Mouse (Mus musculus) liver, embryonic 12.5 days (tissue): ENCODE results near the gene C730034F03Rik. TPM values are rescaled to one million over a fixed set of nuclear protein-coding genes. Genes with fewer than 3 reads are reported as not detected.

Source experiments
- ATAC-seq: fragments of 200-750 bp; cut with Nextera tagmentation; 2 replicates; pipeline ENCODE4 v1.8.0; 2017; ENCODE audit warnings: moderate number of reproducible peaks, mild to moderate bottlenecking, moderate library complexity
- H3K27ac ChIP-seq: fragments of 300-500 bp; sonication (generic); 2 replicates; pipeline ENCODE4 v1.5.1; 2016; ENCODE audit warnings: mild to moderate bottlenecking
- H3K27me3 ChIP-seq: fragments of 300-500 bp; sonication (generic); replicated peaks from 2 replicates; pipeline ENCODE4 v1.6.1; 2016; ENCODE audit warnings: mild to moderate bottlenecking, moderate library complexity
- H3K36me3 ChIP-seq: fragments of 300-500 bp; sonication (generic); 2 replicates; pipeline ENCODE4 v1.6.1; 2016; ENCODE audit warnings: mild to moderate bottlenecking, moderate library complexity
- H3K4me1 ChIP-seq: fragments of 300-500 bp; sonication (generic); 2 replicates; pipeline ENCODE4 v1.6.1; 2016
- H3K4me2 ChIP-seq: fragments of 300-500 bp; sonication (generic); 2 replicates; pipeline ENCODE4 v1.6.1; 2016; ENCODE audit warnings: mild to moderate bottlenecking, moderate library complexity
- H3K4me3 ChIP-seq: fragments of 300-500 bp; sonication (generic); 2 replicates; pipeline ENCODE4 v1.5.1; 2016; ENCODE audit warnings: mild to moderate bottlenecking, moderate library complexity
- H3K9ac ChIP-seq: fragments of 300-500 bp; sonication (generic); 2 replicates; pipeline ENCODE4 v1.6.1; 2016; ENCODE audit warnings: mild to moderate bottlenecking, moderate library complexity
- H3K9me3 ChIP-seq: fragments of 300-500 bp; sonication (generic); replicated peaks from 2 replicates; pipeline ENCODE4 v1.6.1; 2016; ENCODE audit warnings: mild to moderate bottlenecking, moderate library complexity
- WGBS: fragments of 180-500 bp; shearing (Covaris S2); methylation state at CpG from one replicate; pipeline ENCODE4 v1.1.7; 2016; ENCODE audit not compliant: insufficient replicate concordance; 5-methylcytosine and 5-hydroxymethylcytosine counted together
- polyA plus RNA-seq: library from polyadenylated mRNA; unstranded; fragments of >200 nt; fragmentation: Nextera tagmentation; extraction: Ambion mirVana; gene quantifications from 2 replicates; pipeline ENCODE4 v1.2.1, GENCODE M21; 2016

C730034F03Rik gene
- 2.1 and 2.3 TPM in 2 replicates for polyA plus RNA-seq

GRCm38 (mm10) chr15:89429352-89430221 is at the start of gene C730034F03Rik, which contains the start of the genes Gm44502 and Chkb:
TSS of gene C730034F03Rik (plus strand) at chr15:89429589.
TSS of gene Gm44502 (minus strand) at chr15:89429696.
TSS of gene Chkb (minus strand) at chr15:89429908.
- under 1% methylated on average over 68 of the region's 70 CpGs for WGBS
- ATAC-seq: peak; percentile 91

GRCm38 (mm10) chr15:89384617-89385016 is 44.8 kb upstream of the C730034F03Rik start, which contains the start of gene Klhdc7b:
TSS of gene Klhdc7b (plus strand) at chr15:89384917.
- WGBS: 78% methylated on average over 7 of the region's 7 CpGs
- H3K4me1 ChIP-seq: peaks cover 2% of the 10 kb centered on the region
- no peak for ATAC-seq
- H3K4me2 ChIP-seq: no peak within 1 kb of the TSS
- H3K9me3 ChIP-seq: no peaks in the 10 kb centered on the region
- no peaks in the 10 kb centered on the region for H3K36me3 ChIP-seq
- H3K9ac ChIP-seq: no peak within 1 kb of the TSS
- no peak within 1 kb of the TSS for H3K27ac ChIP-seq
- no peak within 1 kb of the TSS for H3K4me3 ChIP-seq
- peaks cover 65% of the 10 kb centered on the region for H3K27me3 ChIP-seq

More at GRCm38 (mm10) chr15:89429352-89430221, at the start of gene C730034F03Rik, which contains the start of the genes Gm44502 and Chkb:
- H3K4me1 ChIP-seq: peaks cover 53% of the 10 kb centered on the region
- H3K4me2 ChIP-seq: peak within 1 kb of the TSS; percentile 91
- H3K27ac ChIP-seq: peak within 1 kb of the TSS; percentile 100
- H3K4me3 ChIP-seq: peak within 1 kb of the TSS; percentile 84
- H3K36me3 ChIP-seq: peaks cover 28% of the 10 kb centered on the region
- peak within 1 kb of the TSS; percentile 88 for H3K9ac ChIP-seq
- no peaks in the 10 kb centered on the region for H3K9me3 ChIP-seq
- H3K27me3 ChIP-seq: no peaks in the 10 kb centered on the region

- H3K4me1 ChIP-seq: no peaks in the 10 kb centered on the region
- no peak overlapping the region for H3K9ac ChIP-seq
- no peak overlapping the region for H3K4me3 ChIP-seq
- peaks cover 57% of the 10 kb centered on the region for H3K27me3 ChIP-seq
- ATAC-seq: no peak
- no peak overlapping the region for H3K4me2 ChIP-seq
- H3K27ac ChIP-seq: no peak overlapping the region
- WGBS: 28% methylated on average over 12 of the region's 12 CpGs
- H3K36me3 ChIP-seq: no peaks in the 10 kb centered on the region
- H3K9me3 ChIP-seq: no peaks in the 10 kb centered on the region
Observed at GRCm38 (mm10) chr15:89387127-89387526, 42.3 kb upstream of the C730034F03Rik start.

- Histone ChIP-seq H3K27ac (no peak overlapping the region), H3K4me2 (no peak overlapping the region), H3K27me3 (peaks cover 42% of the 10 kb centered on the region), H3K4me1 (no peaks in the 10 kb centered on the region), H3K9ac (no peak overlapping the region), H3K36me3 (no peaks in the 10 kb centered on the region), H3K4me3 (no peak overlapping the region), H3K9me3 (no peaks in the 10 kb centered on the region)
- no peak for ATAC-seq
- 83% methylated on average over 10 of the region's 10 CpGs for WGBS
Observed at GRCm38 (mm10) chr15:89390081-89390480, 39.3 kb upstream of the C730034F03Rik start.

- peaks cover 10% of the 10 kb centered on the region; the same call in 1 of the 2 replicates for H3K27me3 ChIP-seq
- H3K9ac ChIP-seq: no peak overlapping the region
- no peaks in the 10 kb centered on the region for H3K4me1 ChIP-seq
- no peaks in the 10 kb centered on the region for H3K36me3 ChIP-seq
- no peak overlapping the region for H3K27ac ChIP-seq
- no peak overlapping the region for H3K4me2 ChIP-seq
- 72% methylated on average over 4 of the region's 4 CpGs for WGBS
- no peak for ATAC-seq
- no peaks in the 10 kb centered on the region for H3K9me3 ChIP-seq
- H3K4me3 ChIP-seq: no peak overlapping the region
Observed at GRCm38 (mm10) chr15:89396883-89397282, 32.5 kb upstream of the C730034F03Rik start.

DNA sequence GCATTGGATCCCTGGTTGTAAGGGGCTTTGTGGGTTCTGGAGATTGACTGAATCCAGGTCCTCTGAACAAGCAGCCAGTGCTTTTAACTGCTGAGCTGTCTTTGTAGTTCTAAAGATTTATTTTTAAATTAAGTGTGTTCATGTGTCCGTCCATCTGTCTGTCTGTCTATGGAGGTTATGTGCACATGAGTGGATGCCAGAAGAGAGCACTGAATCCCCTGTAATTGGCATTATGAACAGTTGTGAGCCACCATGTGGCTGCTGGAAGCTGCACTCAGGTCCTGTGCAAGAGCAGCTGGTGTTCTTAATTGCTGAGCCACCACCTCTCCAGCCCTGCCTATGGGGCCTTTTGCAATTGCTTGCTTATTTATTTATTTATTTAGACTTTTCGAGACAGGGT is 31.2 kb upstream of the C730034F03Rik start:
- Histone ChIP-seq H3K36me3 (no peaks in the 10 kb centered on the region), H3K4me3 (no peak overlapping the region), H3K4me1 (no peaks in the 10 kb centered on the region), H3K9me3 (no peaks in the 10 kb centered on the region), H3K9ac (no peak overlapping the region), H3K27ac (no peak overlapping the region), H3K4me2 (no peak overlapping the region), H3K27me3 (no peaks in the 10 kb centered on the region)
- WGBS: 69% methylated on average over 2 of the region's 2 CpGs
- no peak for ATAC-seq

DNA sequence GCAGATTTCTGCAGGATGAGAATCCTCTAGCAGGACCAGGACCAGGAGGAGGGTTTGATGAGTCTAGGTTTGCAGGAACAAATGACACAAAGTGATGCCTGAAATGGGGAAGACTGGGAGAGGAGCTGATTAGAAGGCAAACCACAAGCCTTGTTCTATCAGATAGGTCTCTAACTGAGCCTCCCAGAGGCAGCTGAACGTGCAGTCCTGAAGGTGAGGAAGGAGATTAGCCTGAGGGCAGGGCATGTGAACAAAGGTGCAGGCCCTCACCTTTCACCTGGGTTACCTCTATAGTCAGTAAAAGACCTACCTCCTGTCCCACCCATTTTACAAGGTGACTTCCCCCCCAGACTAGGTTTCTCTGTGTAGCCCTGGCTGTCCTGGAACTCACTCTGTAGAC is 29.7 kb upstream of the C730034F03Rik start:
- Histone ChIP-seq H3K27ac (no peak overlapping the region), H3K4me2 (no peak overlapping the region), H3K4me1 (no peaks in the 10 kb centered on the region), H3K27me3 (no peaks in the 10 kb centered on the region), H3K36me3 (no peaks in the 10 kb centered on the region), H3K9ac (no peak overlapping the region), H3K9me3 (no peaks in the 10 kb centered on the region), H3K4me3 (no peak overlapping the region)
- WGBS: 6% methylated on average over 1 of the region's 1 CpGs
- ATAC-seq: no peak

DNA sequence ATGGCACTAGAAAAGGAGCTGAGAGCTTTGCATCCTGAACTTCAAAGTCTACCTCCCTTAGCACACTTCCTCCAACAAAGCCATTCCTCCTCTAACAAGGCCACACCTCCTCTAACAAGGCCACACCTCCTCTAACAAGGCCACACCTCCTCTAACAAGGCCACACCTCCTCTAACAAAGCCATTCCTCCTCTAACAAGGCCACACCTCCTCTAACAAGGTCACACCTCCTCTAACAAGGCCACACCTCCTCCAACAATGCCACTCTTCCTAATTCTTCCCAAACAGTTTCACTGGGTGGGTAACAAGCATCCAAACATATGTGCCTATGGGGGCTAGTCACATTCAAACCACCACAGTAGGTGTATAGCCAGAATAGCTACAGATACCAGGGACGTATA is 26.9 kb upstream of the C730034F03Rik start:
- Histone ChIP-seq H3K9me3 (no peaks in the 10 kb centered on the region), H3K4me3 (no peak overlapping the region), H3K27me3 (no peaks in the 10 kb centered on the region), H3K4me2 (no peak overlapping the region), H3K36me3 (no peaks in the 10 kb centered on the region), H3K9ac (no peak overlapping the region), H3K27ac (no peak overlapping the region), H3K4me1 (no peaks in the 10 kb centered on the region)
- 73% methylated on average over 1 of the region's 1 CpGs for WGBS
- no peak for ATAC-seq

DNA sequence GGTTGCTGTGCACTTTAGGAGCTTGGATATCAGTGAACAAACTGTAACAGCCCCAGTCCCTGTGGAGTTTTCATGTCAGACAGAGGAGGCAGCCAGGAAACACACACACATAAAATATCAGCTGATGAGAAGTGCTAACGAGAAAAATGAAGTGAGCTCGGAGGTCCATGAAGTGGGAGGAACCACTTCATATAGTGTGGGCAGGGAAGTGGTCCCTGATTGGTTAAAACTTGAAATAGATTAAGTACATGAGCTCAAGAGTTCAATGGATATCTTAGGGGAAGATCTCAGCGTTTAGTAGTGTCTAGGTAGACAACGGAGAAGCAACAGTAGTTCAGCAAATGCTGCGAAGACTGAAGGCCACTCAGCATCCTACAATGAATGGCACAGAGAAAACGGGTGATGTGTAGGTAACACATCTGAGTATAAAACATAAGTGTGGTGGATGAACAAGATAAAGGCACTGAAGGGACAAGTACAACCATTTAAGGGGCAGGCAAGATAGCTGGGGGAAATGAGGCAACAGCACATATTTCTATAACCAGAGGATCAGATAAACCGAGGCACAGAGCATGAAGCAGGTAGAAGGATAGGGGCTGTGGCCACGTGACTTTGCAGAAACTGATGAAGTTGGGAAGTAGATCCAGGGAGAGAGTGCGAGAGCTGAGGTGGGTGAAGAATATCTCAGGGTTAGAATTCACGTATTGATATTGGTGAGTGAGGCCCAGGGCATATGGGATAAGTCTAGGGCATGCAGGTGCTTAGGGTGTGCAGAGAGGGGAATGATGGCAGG is 24.4 kb upstream of the C730034F03Rik start:
- Histone ChIP-seq H3K36me3 (no peaks in the 10 kb centered on the region), H3K4me3 (no peak overlapping the region), H3K27ac (no peak overlapping the region), H3K9me3 (0 out of 2 replicates have a peak, but pooled peaks cover 5% of the 10 kb centered on the region), H3K4me2 (no peak overlapping the region), H3K9ac (no peak overlapping the region), H3K4me1 (no peaks in the 10 kb centered on the region), H3K27me3 (no peaks in the 10 kb centered on the region)
- ATAC-seq: no peak
- WGBS: 59% methylated on average over 10 of the region's 10 CpGs

DNA sequence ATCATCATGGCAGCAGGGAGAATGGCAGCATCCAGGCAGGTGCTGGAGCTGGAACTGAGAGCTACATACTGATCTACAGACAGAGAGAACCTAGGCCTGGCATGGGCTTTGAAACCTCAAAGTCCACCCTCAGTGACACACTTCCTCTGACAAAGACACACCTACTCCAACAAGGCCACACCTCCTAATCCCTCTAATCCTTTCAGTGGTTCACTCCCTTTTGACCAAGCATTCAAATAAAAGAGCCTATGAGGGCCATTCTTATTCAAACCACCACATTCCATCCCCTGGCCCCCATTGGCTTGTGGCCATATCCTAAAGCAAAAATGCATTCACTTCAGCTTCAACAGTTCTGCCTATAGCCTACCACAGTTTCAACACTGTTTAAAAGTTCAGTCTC is 22.7 kb upstream of the C730034F03Rik start:
- Histone ChIP-seq H3K4me2 (no peak overlapping the region), H3K9me3 (0 out of 2 replicates have a peak, but pooled peaks cover 5% of the 10 kb centered on the region), H3K27me3 (no peaks in the 10 kb centered on the region), H3K36me3 (no peaks in the 10 kb centered on the region), H3K4me3 (no peak overlapping the region), H3K4me1 (no peaks in the 10 kb centered on the region), H3K27ac (no peak overlapping the region), H3K9ac (no peak overlapping the region)
- no peak for ATAC-seq

GRCm38 (mm10) chr15:89410118-89410517 is 19.3 kb upstream of the C730034F03Rik start, which contains the start of gene Syce3:
TSS of gene Syce3 (minus strand) at chr15:89410503.
- peak; percentile 37 for ATAC-seq

GRCm38 (mm10) chr15:89415282-89415681 is 14.1 kb upstream of the C730034F03Rik start:
- 73% methylated on average over 8 of the region's 8 CpGs for WGBS
- Histone ChIP-seq H3K4me1 (no peaks in the 10 kb centered on the region), H3K36me3 (peaks cover 29% of the 10 kb centered on the region), H3K27me3 (no peaks in the 10 kb centered on the region), H3K4me3 (no peak overlapping the region), H3K9ac (no peak overlapping the region), H3K9me3 (no peaks in the 10 kb centered on the region), H3K4me2 (no peak overlapping the region), H3K27ac (no peak overlapping the region)
- ATAC-seq: no peak

More at GRCm38 (mm10) chr15:89410118-89410517, 19.3 kb upstream of the C730034F03Rik start, which contains the start of gene Syce3:
- 71% methylated on average over 24 of the region's 24 CpGs for WGBS
- Histone ChIP-seq H3K9me3 (0 out of 2 replicates have a peak, but pooled peaks cover 5% of the 10 kb centered on the region), H3K27me3 (no peaks in the 10 kb centered on the region), H3K4me1 (no peaks in the 10 kb centered on the region), H3K27ac (no peak within 1 kb of the TSS), H3K4me2 (no peak within 1 kb of the TSS), H3K4me3 (no peak within 1 kb of the TSS), H3K36me3 (no peaks in the 10 kb centered on the region), H3K9ac (no peak within 1 kb of the TSS)
